Mouse (Mus musculus) gastrocnemius, postnatal 14 days (tissue): ENCODE results near the gene Rgs17. TPM values are rescaled to one million over a fixed set of nuclear protein-coding genes. Genes with fewer than 3 reads are reported as not detected.

Source experiments
- total RNA-seq, 2 experiments: library from RNA; stranded (reverse); gene quantifications; 2 replicates each; pipeline ENCODE4 v1.2.3; 2021

Gene Rgs17
- total RNA-seq, 2 experiments from 2014 or later = 0.08 to 0.24 TPM

Other genes starting within 250 kb of the Rgs17 start
- gene Fbxo5, start 116.8 kb downstream of the Rgs17 start, total RNA-seq = 1 to 10 TPM; 2.1 to 2.7 TPM
- 1 to 10 TPM; 5.2 to 5.6 TPM for gene Mtrf1l, start 98.5 kb downstream of the Rgs17 start, total RNA-seq